Mouse (Mus musculus): Measurements from ENCODE around the gene Pde11a. TPM values are rescaled to one million over a fixed set of nuclear protein-coding genes. Genes with fewer than 3 reads are reported as not detected.

Gene Pde11a
- total RNA-seq, 1 experiment from 2014 or later: not detected

GRCm38 (mm10) chr2:76109653-76110052 lies 228.9 kb downstream of the Pde11a start:
- no peak for ATAC-seq (ENCODE audit: extremely low read depth, insufficient number of reproducible peaks, low FRiP score, poor library complexity, severe bottlenecking)

GRCm38 (mm10) chr2:76101889-76102602 lies 236.5 kb downstream of the Pde11a start:
- no peak for ATAC-seq (ENCODE audit: extremely low read depth, insufficient number of reproducible peaks, low FRiP score, poor library complexity, severe bottlenecking)

- no peak for ATAC-seq (ENCODE audit: extremely low read depth, insufficient number of reproducible peaks, low FRiP score, poor library complexity, severe bottlenecking)
Measured at GRCm38 (mm10) chr2:76100597-76100996, 238.0 kb downstream of the Pde11a start.

- ATAC-seq (ENCODE audit: extremely low read depth, insufficient number of reproducible peaks, low FRiP score, poor library complexity, severe bottlenecking): no peak
Measured at GRCm38 (mm10) chr2:76099726-76100347, 238.7 kb downstream of the Pde11a start.

GRCm38 (mm10) chr2:76098381-76098780 lies 240.2 kb downstream of the Pde11a start:
- no peak for ATAC-seq (ENCODE audit: extremely low read depth, insufficient number of reproducible peaks, low FRiP score, poor library complexity, severe bottlenecking)

- ATAC-seq (ENCODE audit: extremely low read depth, insufficient number of reproducible peaks, low FRiP score, poor library complexity, severe bottlenecking): no peak
Measured at GRCm38 (mm10) chr2:76097847-76098246, 240.7 kb downstream of the Pde11a start.

GRCm38 (mm10) chr2:76097284-76097683 lies 241.3 kb downstream of the Pde11a start:
- ATAC-seq (ENCODE audit: extremely low read depth, insufficient number of reproducible peaks, low FRiP score, poor library complexity, severe bottlenecking): no peak

GRCm38 (mm10) chr2:76095861-76096260 lies 242.7 kb downstream of the Pde11a start:
- no peak for ATAC-seq (ENCODE audit: extremely low read depth, insufficient number of reproducible peaks, low FRiP score, poor library complexity, severe bottlenecking)

- ATAC-seq (ENCODE audit: extremely low read depth, insufficient number of reproducible peaks, low FRiP score, poor library complexity, severe bottlenecking): no peak
Measured at GRCm38 (mm10) chr2:76090506-76090905, 248.1 kb downstream of the Pde11a start.

- ATAC-seq (ENCODE audit: extremely low read depth, insufficient number of reproducible peaks, low FRiP score, poor library complexity, severe bottlenecking): no peak
Measured at GRCm38 (mm10) chr2:76088844-76089243, 249.7 kb downstream of the Pde11a start.

GRCm38 (mm10) chr2:76088413-76088812 lies 250.2 kb downstream of the Pde11a start:
- no peak for ATAC-seq (ENCODE audit: extremely low read depth, insufficient number of reproducible peaks, low FRiP score, poor library complexity, severe bottlenecking)

GRCm38 (mm10) chr2:76087170-76087569 lies 251.4 kb downstream of the Pde11a start:
- ATAC-seq (ENCODE audit: extremely low read depth, insufficient number of reproducible peaks, low FRiP score, poor library complexity, severe bottlenecking): no peak

GRCm38 (mm10) chr2:76084982-76085381 lies 253.6 kb downstream of the Pde11a start:
- no peak for ATAC-seq (ENCODE audit: extremely low read depth, insufficient number of reproducible peaks, low FRiP score, poor library complexity, severe bottlenecking)

- no peak for ATAC-seq (ENCODE audit: extremely low read depth, insufficient number of reproducible peaks, low FRiP score, poor library complexity, severe bottlenecking)
Measured at GRCm38 (mm10) chr2:76083901-76084300, 254.7 kb downstream of the Pde11a start.

GRCm38 (mm10) chr2:76083396-76083795 lies 255.2 kb downstream of the Pde11a start:
- no peak for ATAC-seq (ENCODE audit: extremely low read depth, insufficient number of reproducible peaks, low FRiP score, poor library complexity, severe bottlenecking)

GRCm38 (mm10) chr2:76081991-76082390 lies 256.6 kb downstream of the Pde11a start:
- ATAC-seq (ENCODE audit: extremely low read depth, insufficient number of reproducible peaks, low FRiP score, poor library complexity, severe bottlenecking): no peak

- no peak for ATAC-seq (ENCODE audit: extremely low read depth, insufficient number of reproducible peaks, low FRiP score, poor library complexity, severe bottlenecking)
Measured at GRCm38 (mm10) chr2:76080549-76080948, 258.0 kb downstream of the Pde11a start.

- ATAC-seq (ENCODE audit: extremely low read depth, insufficient number of reproducible peaks, low FRiP score, poor library complexity, severe bottlenecking): no peak
Measured at GRCm38 (mm10) chr2:76076838-76077237, 261.7 kb downstream of the Pde11a start.

- ATAC-seq (ENCODE audit: extremely low read depth, insufficient number of reproducible peaks, low FRiP score, poor library complexity, severe bottlenecking): no peak
Measured at GRCm38 (mm10) chr2:76076047-76076446, 262.5 kb downstream of the Pde11a start.

- ATAC-seq (ENCODE audit: extremely low read depth, insufficient number of reproducible peaks, low FRiP score, poor library complexity, severe bottlenecking): no peak
Measured at GRCm38 (mm10) chr2:76073079-76073478, 265.5 kb downstream of the Pde11a start.

Measured in neutrophil, adult 5-6 weeks (primary cell).